Mouse (Mus musculus) CD4-positive helper T cell, adult 2 months (primary cell): ENCODE measurements at regions not wholly inside any gene's neighbourhood (a gene's known extent, or its start where the extent isn't known, plus 50 kb on each side); places are given as distances from the start of the nearest gene placed in this dataset.

Experiments used
- DNase-seq: peaks from one replicate; pipeline ENCODE4 v3.0.0-alpha.2; 2012; ENCODE audit warnings: low read depth, missing footprints, low spot score

- no peak for DNase-seq
Measured at GRCm38 (mm10) chr17:85767201-85767862, 79.3 kb upstream of the Six2 start.

DNA sequence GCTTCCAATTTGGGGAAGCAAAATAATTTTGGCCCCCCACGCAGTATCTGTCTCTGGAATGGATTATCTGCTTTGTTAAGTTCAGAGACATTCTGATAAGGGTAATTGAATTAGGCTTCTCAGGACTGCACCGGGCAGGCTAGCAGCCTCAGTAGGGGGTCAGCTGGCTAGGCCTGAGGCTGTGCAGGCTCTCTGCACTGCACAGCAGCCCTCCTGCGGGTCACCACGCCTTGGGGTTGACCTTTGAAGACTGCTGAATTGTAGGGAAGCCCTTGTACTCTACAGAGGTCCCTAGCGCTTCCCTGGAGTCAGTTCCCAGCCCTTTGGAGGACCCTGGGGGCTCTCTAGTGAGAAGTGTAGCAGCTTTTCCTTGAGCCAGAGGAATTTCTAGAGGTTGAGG is 78.5 kb upstream of the Six2 start:
- no peak for DNase-seq

DNA sequence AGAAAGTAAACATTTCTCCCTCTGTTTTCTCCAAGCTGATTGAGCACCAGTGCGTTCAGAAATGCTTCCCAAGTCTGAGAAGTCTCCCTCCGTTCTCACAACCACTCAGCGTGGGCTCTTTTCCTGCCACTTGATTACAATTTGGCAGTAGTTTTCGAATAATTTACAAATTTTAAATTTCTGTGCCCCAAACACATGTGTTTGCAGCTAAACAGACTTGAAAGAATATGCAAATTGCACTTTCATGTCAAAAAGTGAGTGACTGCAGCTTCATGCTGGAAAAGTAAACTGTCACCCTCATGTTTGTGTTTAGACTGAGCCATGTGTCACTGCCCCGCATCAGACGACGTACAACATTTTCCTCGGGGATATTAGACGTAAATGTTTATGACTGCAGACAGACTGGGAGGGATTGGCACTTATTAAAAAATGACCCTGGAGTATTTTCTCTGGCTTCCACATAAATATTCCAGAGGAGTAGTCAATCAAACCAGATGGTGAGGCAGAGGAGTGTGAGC is 70.6 kb upstream of the Six2 start:
- DNase-seq = no peak

- DNase-seq = no peak
Measured at GRCm38 (mm10) chr17:85757647-85758046, 69.6 kb upstream of the Six2 start.

DNA sequence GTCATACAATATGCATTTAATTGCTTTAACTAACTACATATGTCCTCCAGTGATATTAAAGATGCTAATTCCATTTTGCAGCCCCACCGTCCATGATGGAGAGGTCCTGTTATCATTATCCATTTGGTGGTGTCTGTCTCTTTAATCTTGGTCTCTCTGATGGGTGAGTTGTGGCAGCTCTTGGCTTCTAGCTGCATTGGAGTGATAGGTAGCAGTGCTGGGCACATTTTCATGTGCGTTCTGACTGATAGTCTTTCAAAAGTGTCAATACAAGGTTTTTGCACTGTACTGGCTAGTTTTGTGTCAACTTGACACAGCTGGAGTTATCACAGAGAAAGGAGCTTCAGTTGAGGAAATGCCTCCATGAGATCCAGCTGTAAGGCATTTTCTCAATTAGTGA is 67.5 kb upstream of the Six2 start:
- DNase-seq = no peak

DNA sequence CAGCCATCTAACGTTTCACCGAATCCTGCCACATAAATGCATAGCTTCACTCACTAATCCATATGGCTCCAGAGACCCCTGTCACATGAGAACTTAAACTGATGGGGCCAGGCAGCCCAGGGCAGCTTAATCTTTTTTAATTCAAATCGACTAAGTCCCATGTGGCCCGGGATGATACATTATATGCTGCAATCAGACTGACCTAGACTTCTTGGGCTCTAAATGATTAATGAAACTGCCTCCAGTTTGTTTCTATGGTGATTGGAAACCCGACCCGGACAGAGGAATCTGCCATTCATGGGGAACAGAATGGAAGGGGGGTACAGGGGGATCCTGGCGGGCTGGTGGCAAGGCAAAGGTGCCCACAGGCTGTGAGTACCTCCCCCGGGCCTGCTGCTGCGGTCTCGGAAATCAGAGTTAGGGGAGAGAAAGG is 60.6 kb upstream of the Six2 start:
- DNase-seq = no peak

GRCm38 (mm10) chr17:85747976-85748648 is 60.0 kb upstream of the Six2 start:
- no peak for DNase-seq
